Mouse (Mus musculus): ENCODE measurements around the gene Scyl1.

GRCm38 (mm10) chr19:5788620-5789019, 17.4 kb upstream of the Scyl1 start:
- no peak for TF ChIP-seq POLR2A (IDR thresholded peaks at IDR 0.05; ENCODE audit: borderline replicate concordance, insufficient read depth, low read length)
- no peak for TF ChIP-seq CTCF (IDR thresholded peaks at IDR 0.05; ENCODE audit: borderline replicate concordance, insufficient read depth, low read depth, low read length)
